ENCODE assay signal across 31 mouse cellular contexts in genomic region chr2:84579311-84579710, GRCm38 (mm10).
"Had no signal": no experiment of that assay in that cellular context is flagged by ENCODE, and none has a peak within 500 bp of the region (broad histone marks: within the 10 kb centered on the region; RNA-seq: fewer than 3 reads in every experiment).

No protein-coding gene starts in this region.

- H3K27me3 ChIP-seq: limb, embryonic 12.5 days; limb, embryonic 13.5 days; limb, embryonic 15.5 days; liver, embryonic 12.5 days; liver, embryonic 13.5 days; liver, embryonic 15.5 days; lung, embryonic 15.5 days; megakaryocyte, embryonic 14.5 days; midbrain, embryonic 12.5 days; midbrain, embryonic 13.5 days; midbrain, embryonic 15.5 days had no signal

- H3K4me2 ChIP-seq: limb, embryonic 12.5 days; limb, embryonic 13.5 days; limb, embryonic 15.5 days; liver, embryonic 11.5 days; liver, embryonic 12.5 days; liver, embryonic 13.5 days; liver, embryonic 15.5 days; lung, embryonic 14.5 days; lung, embryonic 15.5 days; midbrain, embryonic 11.5 days; midbrain, embryonic 12.5 days; midbrain, embryonic 13.5 days; midbrain, embryonic 15.5 days had no signal

- H3K4me3 ChIP-seq: limb, embryonic 10.5 days; limb, embryonic 12.5 days; limb, embryonic 13.5 days; limb, embryonic 15.5 days; liver, embryonic 12.5 days; liver, embryonic 13.5 days; liver, embryonic 15.5 days; lung, embryonic 15.5 days; megakaryocyte, embryonic 14.5 days; midbrain, embryonic 10.5 days; midbrain, embryonic 12.5 days; midbrain, embryonic 13.5 days; midbrain, embryonic 15.5 days; myocyte had no signal

- H3K9me3 ChIP-seq: limb, embryonic 10.5 days; limb, embryonic 15.5 days; liver, embryonic 12.5 days; liver, embryonic 13.5 days; liver, embryonic 15.5 days; lung, embryonic 15.5 days; midbrain, embryonic 10.5 days; midbrain, embryonic 12.5 days; midbrain, embryonic 13.5 days; midbrain, embryonic 15.5 days had no signal

- H3K27ac ChIP-seq: limb, embryonic 10.5 days; limb, embryonic 12.5 days; limb, embryonic 13.5 days; limb, embryonic 15.5 days; liver, embryonic 12.5 days; liver, embryonic 13.5 days; liver, embryonic 14.5 days; liver, embryonic 15.5 days; lung, embryonic 15.5 days; macrophage; midbrain, embryonic 10.5 days; midbrain, embryonic 12.5 days; midbrain, embryonic 13.5 days; midbrain, embryonic 15.5 days had no signal

- H3K9ac ChIP-seq: limb, embryonic 12.5 days; limb, embryonic 13.5 days; limb, embryonic 15.5 days; liver, embryonic 12.5 days; liver, embryonic 13.5 days; liver, embryonic 14.5 days; liver, embryonic 15.5 days; liver, postnatal 0 days; lung, embryonic 14.5 days; lung, embryonic 15.5 days; midbrain, embryonic 12.5 days; midbrain, embryonic 13.5 days; midbrain, embryonic 15.5 days had no signal

- DNase-seq: left cerebral cortex, postnatal 4 days; liver; liver, embryonic 13.5 days; liver, postnatal 0 days; lung, adult 18-20 months; lung, adult 2 months; lung, embryonic 14.5 days; lung, postnatal 10 days; lung, postnatal 14 days; lung, postnatal 36 days; lung, postnatal 4 days; midbrain, embryonic 14.5 days had no signal

- ATAC-seq: liver, embryonic 12.5 days; liver, postnatal 0 days; lung, postnatal 0 days; midbrain, embryonic 13.5 days; midbrain, embryonic 15.5 days; midbrain, embryonic 16.5 days had no signal

- H3K36me3 ChIP-seq: limb, embryonic 12.5 days; limb, embryonic 15.5 days; liver, embryonic 15.5 days; lung, embryonic 15.5 days; midbrain, embryonic 12.5 days; midbrain, embryonic 15.5 days had no signal

- H3K4me1 ChIP-seq: limb, embryonic 10.5 days; limb, embryonic 12.5 days; limb, embryonic 13.5 days; limb, embryonic 15.5 days; liver, embryonic 12.5 days; liver, embryonic 13.5 days; liver, embryonic 15.5 days; lung, embryonic 15.5 days; midbrain, embryonic 10.5 days; midbrain, embryonic 12.5 days; midbrain, embryonic 13.5 days; midbrain, embryonic 15.5 days had no signal
